Mouse (Mus musculus) central nervous system, embryonic 18 days (tissue): Measurements from ENCODE around the gene Trappc13. TPM values are rescaled to one million over a fixed set of nuclear protein-coding genes. Genes with fewer than 3 reads are reported as not detected.

Experiments
- polyA plus RNA-seq: library from polyadenylated mRNA; depleted of rRNA; stranded (reverse); fragments of >200 nt; gene quantifications from 2 replicates; pipeline ENCODE4 v1.2.3, GENCODE M21; 2012; rRNA removed

Trappc13 gene
- 27.2 and 29.3 TPM in 2 replicates for polyA plus RNA-seq

GRCm38 (mm10) chr13:104177796-104178649, at the start of gene Trappc13:
Trappc13 (minus strand) TSS chr13:104178469.

GRCm38 (mm10) chr13:104178650-104179121, 417 bp upstream of the Trappc13 start, which contains the start of gene Trim23:
Trim23 (plus strand) TSS chr13:104178797.

GRCm38 (mm10) chr13:104109288-104109815, 68.9 kb downstream of the Trappc13 start, which contains the start of the genes Nln and Sgtb:
Nln (minus strand) TSS chr13:104109614.
Sgtb (plus strand) TSS chr13:104109741.

Other genes with a start within 250 kb of the Trappc13 start
- gene Nln, start 68.9 kb downstream of the Trappc13 start, polyA plus RNA-seq, result 42.8 and 49.3 TPM in 2 replicates
- 23.6 and 24.7 TPM in 2 replicates for gene Sgtb, start 68.7 kb downstream of the Trappc13 start, polyA plus RNA-seq
- 34.0 and 38.3 TPM in 2 replicates for gene Trim23, start 328 bp upstream of the Trappc13 start, polyA plus RNA-seq
- 5.6 and 7.0 TPM in 2 replicates for gene Cenpk, start 50.1 kb upstream of the Trappc13 start, polyA plus RNA-seq
- gene Ppwd1, start 50.4 kb upstream of the Trappc13 start, polyA plus RNA-seq, result 6.7 and 7.3 TPM in 2 replicates
- gene Adamts6, start 109.4 kb upstream of the Trappc13 start, polyA plus RNA-seq, result 4.6 and 5.0 TPM in 2 replicates